Mouse (Mus musculus) Patski (cell line): ENCODE results near the gene Rap2b. TPM values are rescaled to one million over a fixed set of nuclear protein-coding genes. Genes with fewer than 3 reads are reported as not detected.

Source experiments
- ATAC-seq: fragments of 100-300 bp; one replicate; pipeline ENCODE4 v1.8.0; 2021
- CTCF ChIA-PET: fragments of 350-600 bp; sonication (Branson Sonifier 250); formaldehyde crosslinking; loops from one replicate; lab custom pipeline; 2022; ENCODE audit warnings: inconsistent platforms; lab: Charles Lee
- POLR2A ChIA-PET: fragments of 350-600 bp; sonication (Branson Sonifier 250); formaldehyde crosslinking; loops from one replicate; lab custom pipeline; 2022; ENCODE audit warnings: antibody characterized with exemption, inconsistent platforms; lab: Charles Lee
- DNase-seq: peaks from one replicate; pipeline ENCODE4 v3.0.0-alpha.2; 2011; ENCODE audit warnings: low read depth, low spot score
- H3K27me3 ChIP-seq: fragments of 371-371 bp; one replicate; pipeline ENCODE4 v1.5.1; 2021
- CTCF ChIP-seq: fragments of 100-300 bp; IDR thresholded peaks from one replicate; pipeline ENCODE4 v1.5.1; 2021
- in situ Hi-C: fragments of 300-500 bp; cut with MboI; formaldehyde crosslinking; loops from 3 replicates; pipeline ENCODE4 v1.11.1; 2018; ENCODE audit warnings: low pct_unique_long_range_greater_than_20kb, mixed read lengths
- polyA plus RNA-seq: library from polyadenylated mRNA; unstranded; gene quantifications from one replicate; pipeline ENCODE4 v1.2.3, GENCODE M21; 2021

Rap2b gene
- polyA plus RNA-seq, 1 experiment from 2014 or later = 8.1 TPM

DNA sequence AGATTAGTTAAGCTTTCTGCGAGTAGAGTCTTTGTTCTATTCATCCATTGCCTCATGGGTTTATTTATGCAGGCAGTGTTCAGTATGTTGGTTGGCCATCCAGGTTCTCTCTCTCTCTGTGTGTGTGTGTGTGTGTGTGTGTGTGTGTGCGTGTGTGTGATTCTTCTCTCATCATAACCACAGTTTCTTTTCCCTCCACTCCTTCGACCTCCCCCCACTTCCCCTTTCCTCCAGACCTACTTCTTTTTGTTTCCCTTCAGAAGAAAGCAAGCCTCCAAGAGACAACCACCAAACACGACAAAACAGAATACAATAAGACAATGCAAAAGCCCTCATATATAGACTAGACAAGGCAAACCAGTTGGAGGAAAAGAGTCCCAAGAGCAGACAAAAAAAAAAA, 45.5 kb downstream of the Rap2b start:
- CTCF ChIA-PET = interaction anchor here (1.1 to 1.3 kb wide), 2 partner anchors 9 to 10 kb away, joined by 4 read pairs; no protein-coding TSS in a partner anchor
- no peak for TF ChIP-seq CTCF
- no peak for ATAC-seq
- POLR2A ChIA-PET = no interaction called here
- DNase-seq = no peak
- no peaks in the 10 kb centered on the region for H3K27me3 ChIP-seq
- in situ Hi-C loops = no loop called here

DNA sequence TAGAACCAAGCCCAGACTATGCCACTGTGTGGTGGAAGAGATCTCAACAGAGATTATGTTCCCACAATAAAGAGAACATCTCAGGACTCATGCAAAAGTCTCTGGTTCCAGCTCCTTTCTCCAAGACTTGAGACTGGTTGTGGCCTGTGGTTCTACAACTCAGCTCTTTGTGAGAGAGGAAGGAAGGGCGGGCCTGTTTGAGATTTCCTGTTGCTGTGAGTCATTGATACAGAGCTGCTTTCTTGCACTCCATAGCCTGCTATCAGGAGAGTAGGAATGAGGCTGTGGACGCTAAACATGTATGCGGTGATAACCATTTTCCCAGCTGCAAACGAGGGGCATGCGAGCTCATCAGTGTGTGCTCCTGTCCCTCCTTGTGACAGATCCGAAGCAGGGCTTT, 48.2 kb downstream of the Rap2b start:
- ChIA-PET POLR2A (no interaction called here), CTCF (interaction anchor here (1.2 kb wide), 1 partner anchor 9 kb away, joined by 3 read pairs; no protein-coding TSS in a partner anchor)
- TF ChIP-seq CTCF = no peak
- H3K27me3 ChIP-seq = peaks cover 4% of the 10 kb centered on the region
- ATAC-seq (no peak), DNase-seq (no peak)
- in situ Hi-C loops = no loop called here

GRCm38 (mm10) chr3:61415883-61416282, 54.4 kb downstream of the Rap2b start:
- no peak for DNase-seq
- CTCF ChIA-PET = interaction anchor here (1.1 kb wide), 1 partner anchor 9 kb away, joined by 4 read pairs; no protein-coding TSS in a partner anchor
- in situ Hi-C loops = no loop called here
- POLR2A ChIA-PET = no interaction called here
- H3K27me3 ChIP-seq = peaks cover 12% of the 10 kb centered on the region
- no peak for TF ChIP-seq CTCF
- ATAC-seq = no peak

Other genes with a start within 250 kb of the Rap2b start
- gene B430305J03Rik, start 4.3 kb downstream of the Rap2b start, polyA plus RNA-seq = 3.2 TPM